Mouse (Mus musculus): ENCODE measurements around the gene Mettl7a1. TPM values are rescaled to one million over a fixed set of nuclear protein-coding genes. Genes with fewer than 3 reads are reported as not detected.
"Not testable (repeated sequence)": the region's sequence is repeated elsewhere in the genome, so short reads cannot be mapped to it uniquely, and the experiment has no call there.

Mettl7a1 gene
- polyA plus RNA-seq, 1 experiment from 2014 or later: 6.3 TPM

GRCm38 (mm10) chr15:100329336-100329735 lies 25.4 kb downstream of the Mettl7a1 start:
- H3K27ac ChIP-seq; H3K27me3 ChIP-seq (replicated peaks); ATAC-seq (ENCODE audit: insufficient read depth, low FRiP score, low read depth); H3K4me1 ChIP-seq; H3K9ac ChIP-seq; H3K36me3 ChIP-seq; H3K4me3 ChIP-seq (replicated peaks); H3K9me3 ChIP-seq; H3K4me2 ChIP-seq: not testable (repeated sequence)
- 62% methylated on average over 10 of the region's 10 CpGs for WGBS

DNA sequence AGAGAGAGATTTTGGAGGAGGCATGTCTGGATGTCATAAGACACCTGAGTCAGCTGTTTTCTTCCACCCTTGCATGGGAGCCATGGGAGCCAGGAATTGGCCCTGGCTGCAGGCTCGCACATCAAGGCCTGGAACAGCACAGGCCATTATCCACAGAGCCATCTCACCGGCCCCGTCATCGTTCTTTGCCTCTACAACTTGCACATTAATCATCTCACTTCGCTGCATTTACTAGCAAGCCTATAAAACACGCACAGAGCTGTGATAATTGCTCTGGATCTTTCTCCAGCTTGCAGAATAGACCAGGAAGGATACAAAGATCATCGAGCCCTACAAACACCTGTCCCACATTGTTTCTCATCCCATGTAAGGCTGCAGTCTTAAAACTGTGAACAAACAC lies 26.8 kb downstream of the Mettl7a1 start:
- H3K27me3 ChIP-seq (replicated peaks): no peaks in the 10 kb centered on the region
- no peak overlapping the region for H3K27ac ChIP-seq
- no peaks in the 10 kb centered on the region for H3K36me3 ChIP-seq
- H3K9me3 ChIP-seq: no peaks in the 10 kb centered on the region
- no peak overlapping the region for H3K4me3 ChIP-seq (replicated peaks)
- no peak for ATAC-seq (ENCODE audit: insufficient read depth, low FRiP score, low read depth)
- H3K9ac ChIP-seq: no peak overlapping the region
- 72% methylated on average over 7 of the region's 7 CpGs for WGBS
- no peaks in the 10 kb centered on the region for H3K4me1 ChIP-seq
- H3K4me2 ChIP-seq: no peak overlapping the region

DNA sequence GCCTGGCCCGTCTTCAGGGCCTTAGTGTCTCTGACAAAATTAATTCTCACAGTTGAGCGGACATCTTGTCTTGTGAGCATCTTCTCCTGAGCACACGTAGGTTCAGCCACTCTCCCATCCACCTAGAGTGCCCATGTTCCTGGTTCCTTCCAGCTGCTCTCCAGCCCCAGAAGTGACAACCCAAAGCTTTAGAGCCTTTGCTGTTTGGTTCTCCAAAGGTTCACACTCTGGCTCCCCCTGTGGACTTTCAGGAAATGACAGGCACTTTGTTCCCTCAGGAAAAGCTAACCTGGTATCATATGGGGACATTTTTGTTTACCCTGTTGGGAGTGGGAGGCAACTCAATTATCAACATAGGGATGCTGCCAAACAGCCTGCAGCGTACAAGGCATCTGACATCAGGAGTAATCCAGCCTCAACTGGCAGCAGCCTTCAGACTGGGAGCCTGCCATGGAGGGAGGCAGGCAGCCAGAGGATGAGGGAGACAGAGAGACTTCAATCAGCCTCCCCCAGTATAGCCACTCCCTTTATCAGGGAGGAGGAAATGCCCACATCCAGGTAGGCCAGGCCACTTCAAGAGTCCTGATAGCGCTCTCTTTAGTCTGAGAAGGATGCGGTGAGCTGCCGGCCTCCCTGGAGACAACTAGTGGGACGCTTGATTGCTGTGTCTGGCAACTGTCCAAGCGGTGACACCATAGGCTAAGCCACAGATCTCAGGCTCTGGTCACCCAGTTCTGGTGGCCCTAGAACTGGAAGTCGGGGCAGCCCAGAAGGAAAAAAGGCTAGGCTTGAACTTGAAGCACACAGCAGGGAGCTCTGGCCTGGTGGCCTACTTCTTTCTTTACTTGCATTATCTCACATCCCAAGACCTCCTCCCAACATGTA lies 28.4 kb downstream of the Mettl7a1 start:
- not testable (repeated sequence) for H3K9me3 ChIP-seq; H3K4me1 ChIP-seq; H3K27ac ChIP-seq; H3K9ac ChIP-seq; H3K4me3 ChIP-seq (replicated peaks); ATAC-seq (ENCODE audit: insufficient read depth, low FRiP score, low read depth); H3K36me3 ChIP-seq; H3K27me3 ChIP-seq (replicated peaks); H3K4me2 ChIP-seq
- whole genome bisulfite sequencing: 54% methylated on average over 3 of the region's 10 CpGs

GRCm38 (mm10) chr15:100334629-100335028 lies 30.7 kb downstream of the Mettl7a1 start, which contains the start of gene Mettl7a3:
Gene Mettl7a3, plus strand, starts transcription at chr15:100334929.
- Histone ChIP-seq H3K27me3 (replicated peaks) (no peaks in the 10 kb centered on the region), H3K4me1 (no peaks in the 10 kb centered on the region), H3K36me3 (no peaks in the 10 kb centered on the region), H3K4me3 (replicated peaks) (no peak within 1 kb of the TSS), H3K27ac (no peak within 1 kb of the TSS), H3K9me3 (no peaks in the 10 kb centered on the region), H3K4me2 (no peak within 1 kb of the TSS), H3K9ac (no peak within 1 kb of the TSS)
- no peak for ATAC-seq (ENCODE audit: insufficient read depth, low FRiP score, low read depth)
- 77% methylated on average over 10 of the region's 10 CpGs for whole genome bisulfite sequencing

DNA sequence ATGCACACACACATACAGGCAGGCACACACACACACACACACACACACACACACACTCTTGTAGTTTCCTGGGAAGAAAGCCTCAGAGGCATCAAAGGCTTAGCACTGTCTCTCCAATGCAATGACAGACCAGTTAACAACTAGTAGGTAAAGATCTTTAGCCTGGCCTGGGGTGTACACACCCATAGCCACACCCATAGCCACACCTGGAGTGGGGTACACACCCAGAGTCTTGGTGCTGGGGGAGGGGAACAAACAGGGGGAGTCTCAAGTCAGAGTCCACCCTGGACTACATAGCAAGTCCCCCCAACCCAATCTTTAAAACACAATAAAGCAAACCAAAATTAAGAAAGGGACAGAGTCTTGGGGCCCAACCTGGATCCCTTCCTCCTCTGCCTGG lies 33.4 kb downstream of the Mettl7a1 start:
- not testable (repeated sequence) for H3K27me3 ChIP-seq (replicated peaks); H3K36me3 ChIP-seq; H3K9ac ChIP-seq; H3K4me1 ChIP-seq; H3K9me3 ChIP-seq; ATAC-seq (ENCODE audit: insufficient read depth, low FRiP score, low read depth); H3K4me3 ChIP-seq (replicated peaks); H3K27ac ChIP-seq; H3K4me2 ChIP-seq

- H3K4me1 ChIP-seq; H3K4me2 ChIP-seq; H3K4me3 ChIP-seq (replicated peaks); H3K27me3 ChIP-seq (replicated peaks); H3K9me3 ChIP-seq; H3K9ac ChIP-seq; ATAC-seq (ENCODE audit: insufficient read depth, low FRiP score, low read depth); H3K36me3 ChIP-seq; H3K27ac ChIP-seq: not testable (repeated sequence)
- 30% methylated on average over 10 of the region's 10 CpGs for WGBS
Observed at GRCm38 (mm10) chr15:100337847-100338246, 33.9 kb downstream of the Mettl7a1 start.

DNA sequence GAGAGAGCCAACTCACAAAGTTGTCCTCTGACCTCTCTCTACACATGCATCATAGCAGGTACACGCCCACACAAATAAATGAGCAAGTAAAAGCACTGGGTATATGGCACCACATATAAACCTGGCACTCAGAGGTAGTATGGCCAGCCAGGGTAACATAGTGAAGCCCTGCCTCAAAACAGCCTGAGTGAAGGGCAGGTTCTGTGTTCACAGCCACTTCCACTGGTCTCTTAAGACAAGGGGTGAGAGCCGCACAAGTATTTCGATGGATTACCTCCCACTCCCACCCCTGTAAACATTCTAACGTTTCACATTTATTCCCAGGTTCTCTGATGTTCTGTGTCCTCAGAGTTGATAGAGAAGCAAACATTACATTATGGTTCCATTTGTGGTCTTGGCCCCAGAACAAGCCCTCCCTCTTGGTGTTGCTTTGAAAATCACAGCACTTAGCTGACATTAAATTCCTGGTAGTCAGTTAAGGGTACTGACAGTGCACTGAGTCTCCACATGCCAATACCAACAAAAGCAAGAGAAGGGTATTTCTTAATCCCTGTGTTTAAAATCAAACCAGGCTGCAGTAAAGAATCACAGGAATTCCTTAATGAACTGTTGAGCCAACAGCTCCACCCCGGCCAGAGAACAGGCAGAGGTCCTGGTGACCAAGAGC lies 37.5 kb downstream of the Mettl7a1 start:
- not testable (repeated sequence) for H3K9me3 ChIP-seq; H3K27me3 ChIP-seq (replicated peaks); H3K4me1 ChIP-seq; ATAC-seq (ENCODE audit: insufficient read depth, low FRiP score, low read depth); H3K36me3 ChIP-seq; H3K4me3 ChIP-seq (replicated peaks); H3K9ac ChIP-seq; H3K4me2 ChIP-seq; H3K27ac ChIP-seq
- 31% methylated on average over 4 of the region's 5 CpGs for WGBS

DNA sequence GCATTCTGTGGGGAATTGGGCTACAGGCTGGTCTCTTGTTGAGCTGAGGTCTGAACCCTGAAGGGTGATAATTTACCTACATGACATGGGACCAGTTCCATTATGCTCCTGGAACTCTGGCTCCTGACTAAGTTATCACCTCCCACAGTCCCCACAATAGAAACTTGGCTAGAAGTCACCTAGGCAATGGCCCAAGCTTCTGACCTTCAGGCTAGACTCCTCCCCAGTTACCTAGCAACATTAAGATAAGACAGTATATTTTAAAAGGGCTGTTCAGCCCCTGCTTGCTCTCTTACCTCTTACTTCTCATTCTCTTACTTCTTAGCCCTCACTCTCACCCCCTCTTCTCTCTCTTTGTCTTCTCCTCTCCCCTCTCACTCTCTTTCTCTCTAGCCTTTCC lies 41.5 kb downstream of the Mettl7a1 start:
- H3K36me3 ChIP-seq: no peaks in the 10 kb centered on the region
- H3K4me2 ChIP-seq: no peak overlapping the region
- no peaks in the 10 kb centered on the region; the same call in 1 of the 2 replicates for H3K4me1 ChIP-seq
- ATAC-seq (ENCODE audit: insufficient read depth, low FRiP score, low read depth): no peak
- no peak overlapping the region for H3K9ac ChIP-seq
- H3K4me3 ChIP-seq (replicated peaks): no peak overlapping the region
- H3K9me3 ChIP-seq: no peaks in the 10 kb centered on the region
- H3K27me3 ChIP-seq (replicated peaks): no peaks in the 10 kb centered on the region
- H3K27ac ChIP-seq: no peak overlapping the region

DNA sequence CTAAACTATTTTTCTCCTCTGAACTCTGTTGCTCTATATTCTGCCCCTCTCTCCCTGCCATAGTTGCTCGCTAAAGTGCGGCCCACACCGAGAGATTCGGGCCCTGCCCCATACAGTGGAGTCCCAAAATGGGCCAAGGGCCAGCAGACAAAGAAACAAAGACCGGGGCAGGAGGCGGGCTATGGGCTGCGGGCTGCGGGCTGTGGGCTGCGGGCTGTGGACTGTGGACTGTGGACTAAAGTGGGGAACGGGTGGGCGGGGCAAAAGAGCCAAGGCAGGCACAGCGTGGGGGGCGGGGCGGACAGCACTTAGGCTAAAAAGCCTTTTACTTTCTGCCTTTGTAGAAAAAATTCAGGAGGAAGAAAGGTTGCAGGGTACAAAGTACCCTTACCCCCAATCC lies 42.8 kb downstream of the Mettl7a1 start:
- no peak overlapping the region for H3K9ac ChIP-seq
- 67% methylated on average over 14 of the region's 14 CpGs for WGBS
- no peaks in the 10 kb centered on the region for H3K36me3 ChIP-seq
- no peaks in the 10 kb centered on the region; the same call in 1 of the 2 replicates for H3K4me1 ChIP-seq
- ATAC-seq (ENCODE audit: insufficient read depth, low FRiP score, low read depth): peak; percentile 50; the same call in 1 of the 2 replicates
- H3K27ac ChIP-seq: no peak overlapping the region
- H3K9me3 ChIP-seq: no peaks in the 10 kb centered on the region
- no peak overlapping the region for H3K4me2 ChIP-seq
- no peak overlapping the region for H3K4me3 ChIP-seq (replicated peaks)
- H3K27me3 ChIP-seq (replicated peaks): no peaks in the 10 kb centered on the region

- Histone ChIP-seq H3K9ac (no peak overlapping the region), H3K4me1 (no peaks in the 10 kb centered on the region; the same call in 1 of the 2 replicates), H3K36me3 (no peaks in the 10 kb centered on the region), H3K4me2 (no peak overlapping the region), H3K27me3 (replicated peaks) (no peaks in the 10 kb centered on the region), H3K9me3 (no peaks in the 10 kb centered on the region), H3K27ac (no peak overlapping the region), H3K4me3 (replicated peaks) (no peak overlapping the region)
- WGBS: 14% methylated on average over 2 of the region's 2 CpGs
- ATAC-seq (ENCODE audit: insufficient read depth, low FRiP score, low read depth): no peak
Observed at GRCm38 (mm10) chr15:100349496-100349895, 45.6 kb downstream of the Mettl7a1 start.

GRCm38 (mm10) chr15:100351501-100352060 lies 47.6 kb downstream of the Mettl7a1 start:
- Histone ChIP-seq H3K4me2 (no peak overlapping the region), H3K4me1 (no peaks in the 10 kb centered on the region; the same call in 1 of the 2 replicates), H3K9me3 (no peaks in the 10 kb centered on the region), H3K27ac (no peak overlapping the region), H3K36me3 (no peaks in the 10 kb centered on the region), H3K4me3 (replicated peaks) (no peak overlapping the region), H3K27me3 (replicated peaks) (no peaks in the 10 kb centered on the region), H3K9ac (no peak overlapping the region)
- 54% methylated on average over 6 of the region's 6 CpGs for WGBS
- no peak for ATAC-seq (ENCODE audit: insufficient read depth, low FRiP score, low read depth)

GRCm38 (mm10) chr15:100352711-100353250 lies 48.8 kb downstream of the Mettl7a1 start, which contains the start of the genes Methig1 and Mettl7a2:
Gene Methig1, plus strand, starts transcription at chr15:100353149.
Gene Mettl7a2, plus strand, starts transcription at chr15:100353200.
- no peaks in the 10 kb centered on the region for H3K9me3 ChIP-seq
- no peaks in the 10 kb centered on the region for H3K36me3 ChIP-seq
- no peak within 1 kb of the TSS for H3K9ac ChIP-seq
- no peaks in the 10 kb centered on the region for H3K27me3 ChIP-seq (replicated peaks)
- H3K4me1 ChIP-seq: no peaks in the 10 kb centered on the region; the same call in 1 of the 2 replicates
- H3K27ac ChIP-seq: no peak within 1 kb of the TSS
- no peak within 1 kb of the TSS for H3K4me2 ChIP-seq
- H3K4me3 ChIP-seq (replicated peaks): no peak within 1 kb of the TSS
- ATAC-seq (ENCODE audit: insufficient read depth, low FRiP score, low read depth): no peak
- 84% methylated on average over 10 of the region's 10 CpGs for WGBS

Data from stomach, embryonic 15.5 days (tissue).